Mouse (Mus musculus): ENCODE results near the gene Rnf115. TPM values are rescaled to one million over a fixed set of nuclear protein-coding genes. Genes with fewer than 3 reads are reported as not detected.

Rnf115 gene
- 1 to 10 TPM; 1.4 to 8.0 TPM for polyA plus RNA-seq (2012; fragmentation: generic; extraction: Trizol)

GRCm38 (mm10) chr3:96727343-96727827 lies at the start of gene Rnf115, which contains the start of gene Polr3c:
TSS of gene Rnf115 (plus strand) at chr3:96727664.
TSS of gene Polr3c (minus strand) at chr3:96727628.

GRCm38 (mm10) chr3:96696198-96696765 lies 31.2 kb upstream of the Rnf115 start, which contains the start of gene Pias3:
TSS of gene Pias3 (plus strand) at chr3:96696384.

DNA sequence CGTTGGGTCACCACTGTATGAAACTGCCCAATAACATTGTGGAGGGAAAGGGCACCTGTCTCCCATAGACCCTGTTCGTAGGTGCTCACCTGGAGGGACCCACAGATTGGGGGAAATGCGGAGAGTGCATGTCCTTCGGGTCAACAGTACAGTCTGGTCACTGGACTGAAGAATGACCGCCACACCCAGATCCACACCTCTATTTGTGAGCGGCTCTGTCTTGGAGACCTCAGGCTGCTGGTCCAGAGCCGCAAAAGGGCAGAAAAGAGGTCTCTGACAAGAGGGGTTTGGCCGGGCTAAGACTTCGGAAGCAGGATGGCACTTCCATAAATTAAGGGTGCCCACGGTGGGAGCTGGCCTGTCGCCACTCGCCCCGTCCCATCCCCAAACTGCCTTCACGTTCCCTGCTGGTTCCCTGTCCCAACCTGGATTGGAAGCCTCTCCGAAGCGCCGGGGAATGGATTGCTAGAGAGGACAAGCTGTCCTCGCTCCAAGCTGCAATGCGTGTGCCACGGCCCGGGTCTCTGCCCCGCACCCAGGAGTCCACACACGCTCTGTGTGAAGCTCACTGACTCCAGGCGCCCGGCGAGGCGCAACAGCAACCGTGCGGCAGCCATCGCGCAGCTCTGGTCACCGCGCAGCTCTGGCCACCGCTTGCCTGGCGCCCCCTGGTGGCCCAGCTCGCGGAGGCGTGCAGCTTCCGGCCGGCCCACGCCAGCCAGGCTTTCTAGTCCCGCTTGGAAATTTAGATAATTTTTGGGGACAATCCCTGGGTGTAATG lies 19.4 kb upstream of the Rnf115 start, which contains the start of gene Nudt17:
Gene Nudt17, minus strand, starts transcription at position 660 of the 781 bp plus-strand sequence.

DNA sequence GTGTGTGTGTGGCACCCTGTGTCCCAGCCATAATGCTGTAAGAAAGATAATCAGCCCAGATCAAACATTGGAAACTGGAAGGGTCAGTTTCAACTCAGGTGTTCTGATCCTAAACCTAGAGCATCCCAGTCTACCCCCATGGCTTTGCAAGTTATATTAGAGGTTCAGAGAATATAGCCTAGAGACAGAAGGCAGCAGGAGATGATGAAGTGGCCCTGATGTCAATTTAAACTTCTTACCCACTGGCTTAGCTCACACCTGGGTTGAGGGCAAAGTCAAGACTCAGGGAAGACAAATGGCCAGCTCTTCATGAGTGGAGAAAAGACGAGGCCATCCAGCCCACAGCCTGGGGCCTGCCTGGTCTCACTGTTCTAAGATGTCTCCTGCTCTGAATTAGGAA lies 101.5 kb downstream of the Rnf115 start, which contains the start of the genes Pdzk1 and Cd160:
Gene Pdzk1, plus strand, starts transcription at position 301 of the 400 bp plus-strand sequence.
Gene Cd160, minus strand, starts transcription at position 368 of the 400 bp plus-strand sequence.

Other genes starting within 250 kb of the Rnf115 start
- gene Hfe2, start 202.5 kb upstream of the Rnf115 start, polyA plus RNA-seq (2012; fragmentation: generic; extraction: Trizol), result not detected
- gene Txnip, start 169.7 kb upstream of the Rnf115 start, polyA plus RNA-seq (2012; fragmentation: generic; extraction: Trizol), result 100 to 1,000 TPM in 1 of 2 experiments, 1 to 10 TPM in 1; 4.2 to 111 TPM
- under 1 TPM; 0.23 to 0.51 TPM for gene Gm16253, start 150.7 kb upstream of the Rnf115 start, polyA plus RNA-seq (2012; fragmentation: generic; extraction: Trizol)
- 10 to 100 TPM in 1 of 2 experiments, 1 to 10 TPM in 1; 3.2 to 21.0 TPM for gene Polr3gl, start 133.5 kb upstream of the Rnf115 start, polyA plus RNA-seq (2012; fragmentation: generic; extraction: Trizol)
- gene Ankrd34a, start 131.0 kb upstream of the Rnf115 start, polyA plus RNA-seq (2012; fragmentation: generic; extraction: Trizol), result 1 to 10 TPM in 1 of 2 experiments, under 1 TPM in 1; 0.67 to 1.1 TPM
- gene Lix1l, start 126.5 kb upstream of the Rnf115 start, polyA plus RNA-seq (2012; fragmentation: generic; extraction: Trizol), result 10 to 100 TPM; 16.3 to 85.1 TPM
- gene Rbm8a, start 97.7 kb upstream of the Rnf115 start, polyA plus RNA-seq (2012; fragmentation: generic; extraction: Trizol), result 10 to 100 TPM; 55.8 to 66.9 TPM
- gene Pex11b, start 92.3 kb upstream of the Rnf115 start, polyA plus RNA-seq (2012; fragmentation: generic; extraction: Trizol), result 10 to 100 TPM; 12.0 to 28.6 TPM
- gene Gm42957, start 92.2 kb upstream of the Rnf115 start, polyA plus RNA-seq (2012; fragmentation: generic; extraction: Trizol), result under 1 TPM; 0.01 to 0.02 TPM
- gene Itga10, start 82.1 kb upstream of the Rnf115 start, polyA plus RNA-seq (2012; fragmentation: generic; extraction: Trizol), result under 1 TPM; 0.06 to 0.67 TPM
- gene Ankrd35, start 57.5 kb upstream of the Rnf115 start, polyA plus RNA-seq (2012; fragmentation: generic; extraction: Trizol), result under 1 TPM; 0.02 to 0.08 TPM
- gene Pias3, start 31.3 kb upstream of the Rnf115 start, polyA plus RNA-seq (2012; fragmentation: generic; extraction: Trizol), result 10 to 100 TPM; 13.6 to 29.1 TPM
- gene Nudt17, start 19.1 kb upstream of the Rnf115 start, polyA plus RNA-seq (2012; fragmentation: generic; extraction: Trizol), result 1 to 10 TPM; 2.5 to 3.8 TPM
- 10 to 100 TPM; 22.2 to 31.1 TPM for gene Polr3c, start within 50 bp of the Rnf115 start, polyA plus RNA-seq (2012; fragmentation: generic; extraction: Trizol)
- gene Pdzk1, start 101.6 kb downstream of the Rnf115 start, polyA plus RNA-seq (2012; fragmentation: generic; extraction: Trizol), result not detected
- gene Cd160, start 101.7 kb downstream of the Rnf115 start, polyA plus RNA-seq (2012; fragmentation: generic; extraction: Trizol), result under 1 TPM in 1 of 2 experiments, not detected in 1; 0.08 TPM
- gene Gja5, start 177.0 kb downstream of the Rnf115 start, polyA plus RNA-seq (2012; fragmentation: generic; extraction: Trizol), result under 1 TPM in 1 of 2 experiments, not detected in 1; 0.06 TPM
- 10 to 100 TPM in 1 of 2 experiments, 1 to 10 TPM in 1; 9.1 to 11.7 TPM for gene Gpr89, start 177.7 kb downstream of the Rnf115 start, polyA plus RNA-seq (2012; fragmentation: generic; extraction: Trizol)
- not detected for gene Gja8, start 198.4 kb downstream of the Rnf115 start, polyA plus RNA-seq (2012; fragmentation: generic; extraction: Trizol)